Mouse (Mus musculus): ENCODE measurements at regions not wholly inside any gene's neighbourhood (a gene's known extent, or its start where the extent isn't known, plus 50 kb on each side); places are given as distances from the start of the nearest gene placed in this dataset.

DNA sequence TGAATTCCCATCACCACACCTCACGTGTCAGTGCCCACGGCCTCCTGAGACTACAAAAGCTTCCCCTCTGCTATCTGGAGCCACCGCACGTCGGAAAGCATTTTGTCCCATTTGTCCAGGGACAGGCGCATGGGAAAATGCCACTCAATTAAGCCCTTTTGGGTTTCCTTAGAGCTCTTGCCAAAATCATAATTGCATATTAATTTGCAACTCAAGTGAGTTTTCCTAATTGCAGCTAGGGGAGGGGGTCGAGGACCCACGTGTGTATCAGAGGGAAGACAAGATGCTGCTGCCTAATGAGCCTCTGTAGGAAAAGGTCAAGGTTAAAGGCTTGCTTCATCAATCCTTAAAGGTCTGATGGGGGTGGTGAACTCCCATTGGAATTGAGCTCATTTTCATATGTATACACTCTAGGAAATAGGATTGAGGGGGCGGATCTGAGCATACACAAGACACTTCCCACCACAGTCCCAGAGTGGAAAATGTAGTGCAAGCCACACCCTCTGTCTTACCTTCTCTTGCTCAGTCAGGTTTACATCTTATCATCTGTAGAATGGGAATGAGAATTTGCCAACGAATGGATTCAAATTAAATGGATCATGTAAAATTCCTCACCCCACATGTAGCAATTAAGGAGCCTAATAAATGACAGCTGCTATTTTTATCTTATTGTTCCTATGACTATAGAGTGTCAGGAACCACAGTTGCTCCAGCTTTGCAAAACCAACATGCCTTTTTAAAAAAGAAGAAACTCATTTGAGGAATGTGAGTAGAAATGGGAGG, 179.6 kb upstream of the Tenm4 start:
- no peaks in the 10 kb centered on the region for H3K9me3 ChIP-seq (ENCODE audit: control insufficient read depth, low read depth, low read length)
- H3K36me3 ChIP-seq (ENCODE audit: control insufficient read depth, insufficient read depth, low read length): no peaks in the 10 kb centered on the region
- no peaks in the 10 kb centered on the region for H3K4me1 ChIP-seq (ENCODE audit: control insufficient read depth, insufficient read depth, low read length)
- no peak overlapping the region for H3K9ac ChIP-seq (replicated peaks; ENCODE audit: low read depth, low read length)
- no peak overlapping the region for H3K27ac ChIP-seq (ENCODE audit: low read length)
- H3K4me2 ChIP-seq (replicated peaks; ENCODE audit: low read depth, low read length): no peak overlapping the region
- WGBS: 56% methylated on average over 10 of the region's 10 CpGs
- no peak overlapping the region for H3K4me3 ChIP-seq (ENCODE audit: low read depth, low read length)
- ATAC-seq (ENCODE audit: insufficient number of reproducible peaks, insufficient read depth, low FRiP score, low read depth): no peak
- H3K27me3 ChIP-seq (ENCODE audit: control insufficient read depth, insufficient read depth, low read length): no peaks in the 10 kb centered on the region

DNA sequence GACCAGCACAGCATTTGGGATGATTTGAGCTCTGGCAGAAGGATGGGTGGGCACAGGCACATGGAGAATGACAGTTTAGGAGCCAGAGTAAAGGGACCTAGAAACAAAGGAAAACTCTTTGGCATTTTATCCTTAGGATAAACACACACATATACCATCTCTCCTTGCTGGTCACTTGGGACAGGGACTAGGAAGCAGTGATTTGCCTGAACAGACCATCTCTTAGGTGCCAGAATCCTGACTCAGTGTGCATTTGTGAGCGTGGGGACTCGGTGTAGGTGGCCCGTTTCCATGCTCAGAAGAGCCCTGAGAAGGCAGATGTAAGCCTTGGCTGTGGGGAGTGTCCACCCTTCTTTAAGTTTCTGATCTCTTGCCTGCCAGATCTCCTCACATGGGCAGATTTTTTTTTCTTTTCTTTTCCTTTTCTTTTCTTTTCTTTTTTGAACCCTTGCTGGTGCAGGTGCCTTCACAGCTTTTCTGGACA, 179.0 kb upstream of the Tenm4 start:
- ATAC-seq (ENCODE audit: insufficient number of reproducible peaks, insufficient read depth, low FRiP score, low read depth): no peak
- WGBS: 89% methylated on average over 3 of the region's 3 CpGs
- H3K9me3 ChIP-seq (ENCODE audit: control insufficient read depth, low read depth, low read length): no peaks in the 10 kb centered on the region
- no peak overlapping the region for H3K9ac ChIP-seq (replicated peaks; ENCODE audit: low read depth, low read length)
- H3K4me1 ChIP-seq (ENCODE audit: control insufficient read depth, insufficient read depth, low read length): no peaks in the 10 kb centered on the region
- no peak overlapping the region for H3K4me2 ChIP-seq (replicated peaks; ENCODE audit: low read depth, low read length)
- no peak overlapping the region for H3K27ac ChIP-seq (ENCODE audit: low read length)
- H3K36me3 ChIP-seq (ENCODE audit: control insufficient read depth, insufficient read depth, low read length): no peaks in the 10 kb centered on the region
- no peak overlapping the region for H3K4me3 ChIP-seq (ENCODE audit: low read depth, low read length)
- no peaks in the 10 kb centered on the region for H3K27me3 ChIP-seq (ENCODE audit: control insufficient read depth, insufficient read depth, low read length)

DNA sequence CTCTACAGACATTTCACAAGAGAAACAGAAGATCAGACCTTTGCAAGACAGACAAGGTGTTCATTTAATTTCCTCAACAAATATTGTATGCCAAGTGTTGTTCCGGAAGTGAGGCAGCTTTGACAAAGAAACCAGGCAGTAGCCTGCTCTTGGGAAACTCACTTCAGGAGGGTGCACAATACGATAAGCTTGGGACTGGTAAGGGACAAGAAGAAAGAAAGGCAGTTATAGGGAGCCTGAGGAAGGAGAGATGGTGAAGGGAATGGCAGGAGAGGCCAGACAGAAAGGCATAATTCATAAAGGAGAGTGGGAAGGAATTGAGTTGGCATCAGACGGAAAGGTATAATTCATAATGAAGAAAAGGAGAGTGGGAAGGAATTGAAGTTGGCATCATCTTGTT, 178.5 kb upstream of the Tenm4 start:
- no peak for ATAC-seq (ENCODE audit: insufficient number of reproducible peaks, insufficient read depth, low FRiP score, low read depth)
- no peak overlapping the region for H3K4me3 ChIP-seq (ENCODE audit: low read depth, low read length)
- H3K27me3 ChIP-seq (ENCODE audit: control insufficient read depth, insufficient read depth, low read length): no peaks in the 10 kb centered on the region
- H3K27ac ChIP-seq (ENCODE audit: low read length): no peak overlapping the region
- H3K9me3 ChIP-seq (ENCODE audit: control insufficient read depth, low read depth, low read length): no peaks in the 10 kb centered on the region
- WGBS: 86% methylated on average over 3 of the region's 3 CpGs
- no peaks in the 10 kb centered on the region for H3K36me3 ChIP-seq (ENCODE audit: control insufficient read depth, insufficient read depth, low read length)
- no peaks in the 10 kb centered on the region for H3K4me1 ChIP-seq (ENCODE audit: control insufficient read depth, insufficient read depth, low read length)
- H3K9ac ChIP-seq (replicated peaks; ENCODE audit: low read depth, low read length): no peak overlapping the region
- H3K4me2 ChIP-seq (replicated peaks; ENCODE audit: low read depth, low read length): no peak overlapping the region

DNA sequence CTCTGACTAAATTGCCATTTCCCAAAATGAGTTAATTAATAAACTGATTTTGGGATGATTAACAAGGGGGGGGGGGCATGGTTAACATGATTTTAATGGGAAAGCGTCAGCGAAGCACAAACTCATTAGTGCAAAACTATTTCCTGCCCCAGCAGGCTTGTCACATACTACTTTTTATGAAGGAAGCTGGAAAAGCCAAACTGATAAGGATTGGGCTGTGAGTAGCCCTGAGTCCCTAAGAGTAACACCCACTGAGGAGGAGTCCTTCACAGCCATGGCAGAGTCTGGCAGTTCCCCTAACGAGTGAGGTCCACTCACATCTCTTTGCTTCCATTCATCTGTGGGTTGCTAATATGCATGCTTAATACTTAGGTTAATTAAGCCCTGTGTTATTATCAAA, 173.9 kb upstream of the Tenm4 start:
- no peak overlapping the region for H3K9ac ChIP-seq (replicated peaks; ENCODE audit: low read depth, low read length)
- ATAC-seq (ENCODE audit: insufficient number of reproducible peaks, insufficient read depth, low FRiP score, low read depth): no peak
- H3K9me3 ChIP-seq (ENCODE audit: control insufficient read depth, low read depth, low read length): no peaks in the 10 kb centered on the region
- WGBS: 82% methylated on average over 3 of the region's 3 CpGs
- no peak overlapping the region for H3K4me2 ChIP-seq (replicated peaks; ENCODE audit: low read depth, low read length)
- no peak overlapping the region for H3K27ac ChIP-seq (ENCODE audit: low read length)
- no peaks in the 10 kb centered on the region for H3K27me3 ChIP-seq (ENCODE audit: control insufficient read depth, insufficient read depth, low read length)
- no peaks in the 10 kb centered on the region for H3K4me1 ChIP-seq (ENCODE audit: control insufficient read depth, insufficient read depth, low read length)
- H3K36me3 ChIP-seq (ENCODE audit: control insufficient read depth, insufficient read depth, low read length): no peaks in the 10 kb centered on the region
- H3K4me3 ChIP-seq (ENCODE audit: low read depth, low read length): no peak overlapping the region

DNA sequence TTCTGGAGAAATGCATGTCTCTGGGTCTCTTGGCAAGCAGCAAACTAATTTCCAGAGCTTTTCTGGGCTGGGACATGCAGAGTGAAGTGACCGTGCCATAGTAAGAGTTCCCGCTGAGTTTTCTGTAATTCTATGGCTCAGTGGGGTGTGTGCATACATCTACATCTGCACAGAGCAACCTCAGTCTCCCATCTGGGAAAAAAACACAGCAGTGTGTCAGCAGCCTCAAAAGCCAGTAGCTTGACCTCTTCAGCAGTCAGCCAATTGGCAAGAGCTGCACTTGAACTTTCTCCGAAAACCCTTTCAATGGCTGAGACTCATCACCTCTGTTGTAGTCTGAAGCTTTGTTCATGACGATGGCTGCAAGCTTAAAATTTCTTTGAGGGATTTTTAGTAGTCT, 171.9 kb upstream of the Tenm4 start:
- H3K36me3 ChIP-seq (ENCODE audit: control insufficient read depth, insufficient read depth, low read length): no peaks in the 10 kb centered on the region
- WGBS: 76% methylated on average over 4 of the region's 4 CpGs
- no peaks in the 10 kb centered on the region for H3K9me3 ChIP-seq (ENCODE audit: control insufficient read depth, low read depth, low read length)
- no peak overlapping the region for H3K4me2 ChIP-seq (replicated peaks; ENCODE audit: low read depth, low read length)
- no peak for ATAC-seq (ENCODE audit: insufficient number of reproducible peaks, insufficient read depth, low FRiP score, low read depth)
- H3K9ac ChIP-seq (replicated peaks; ENCODE audit: low read depth, low read length): no peak overlapping the region
- no peaks in the 10 kb centered on the region for H3K4me1 ChIP-seq (ENCODE audit: control insufficient read depth, insufficient read depth, low read length)
- no peak overlapping the region for H3K4me3 ChIP-seq (ENCODE audit: low read depth, low read length)
- H3K27ac ChIP-seq (ENCODE audit: low read length): no peak overlapping the region
- H3K27me3 ChIP-seq (ENCODE audit: control insufficient read depth, insufficient read depth, low read length): no peaks in the 10 kb centered on the region

DNA sequence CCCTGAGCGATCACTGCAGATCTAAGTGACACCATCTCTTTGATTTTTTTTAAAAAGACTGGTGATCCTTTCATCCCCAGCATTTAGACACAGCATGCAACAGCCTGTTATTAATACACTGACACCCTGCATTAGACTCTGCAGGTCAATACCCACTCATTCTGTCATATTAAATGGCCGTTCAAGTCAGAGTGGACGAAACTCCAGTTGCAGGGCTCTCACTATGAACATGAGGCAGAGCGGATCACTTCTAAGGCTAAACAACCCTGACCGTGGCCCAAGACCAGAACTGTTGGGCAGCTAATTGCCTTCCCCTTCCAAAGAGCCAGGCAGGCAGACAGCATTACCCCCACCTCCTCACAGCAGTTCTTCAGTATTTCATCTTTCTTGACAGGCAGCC, 168.6 kb upstream of the Tenm4 start:
- H3K27me3 ChIP-seq (ENCODE audit: control insufficient read depth, insufficient read depth, low read length): no peaks in the 10 kb centered on the region
- no peaks in the 10 kb centered on the region for H3K9me3 ChIP-seq (ENCODE audit: control insufficient read depth, low read depth, low read length)
- WGBS: 72% methylated on average over 5 of the region's 5 CpGs
- H3K4me1 ChIP-seq (ENCODE audit: control insufficient read depth, insufficient read depth, low read length): no peaks in the 10 kb centered on the region
- H3K4me2 ChIP-seq (replicated peaks; ENCODE audit: low read depth, low read length): no peak overlapping the region
- H3K36me3 ChIP-seq (ENCODE audit: control insufficient read depth, insufficient read depth, low read length): no peaks in the 10 kb centered on the region
- ATAC-seq (ENCODE audit: insufficient number of reproducible peaks, insufficient read depth, low FRiP score, low read depth): no peak
- H3K4me3 ChIP-seq (ENCODE audit: low read depth, low read length): no peak overlapping the region
- no peak overlapping the region for H3K9ac ChIP-seq (replicated peaks; ENCODE audit: low read depth, low read length)
- no peak overlapping the region for H3K27ac ChIP-seq (ENCODE audit: low read length)

DNA sequence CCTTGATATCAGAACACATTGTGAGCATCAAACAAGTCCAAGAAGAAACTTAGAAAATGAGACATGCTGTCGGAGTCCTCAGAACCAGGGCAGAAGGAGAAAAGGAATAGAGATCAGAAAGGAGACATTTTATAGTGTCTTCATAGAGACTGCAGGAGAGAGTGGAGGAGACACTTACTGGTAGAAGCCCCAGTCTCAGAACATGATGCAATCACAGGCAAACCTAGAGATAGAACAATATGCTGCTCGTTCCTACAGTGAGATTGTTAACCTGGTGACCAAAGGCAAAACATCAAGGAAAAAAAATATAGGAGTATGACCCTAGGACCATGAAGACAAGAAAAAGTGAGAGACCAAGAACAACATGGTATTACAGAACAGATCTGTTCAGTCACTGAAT, 164.7 kb upstream of the Tenm4 start:
- WGBS: 85% methylated on average over 2 of the region's 2 CpGs
- Histone ChIP-seq H3K4me3 (ENCODE audit: low read depth, low read length) (no peak overlapping the region), H3K27ac (ENCODE audit: low read length) (no peak overlapping the region), H3K4me1 (ENCODE audit: control insufficient read depth, insufficient read depth, low read length) (no peaks in the 10 kb centered on the region), H3K9me3 (ENCODE audit: control insufficient read depth, low read depth, low read length) (no peaks in the 10 kb centered on the region), H3K4me2 (replicated peaks; ENCODE audit: low read depth, low read length) (no peak overlapping the region), H3K36me3 (ENCODE audit: control insufficient read depth, insufficient read depth, low read length) (no peaks in the 10 kb centered on the region), H3K27me3 (ENCODE audit: control insufficient read depth, insufficient read depth, low read length) (no peaks in the 10 kb centered on the region), H3K9ac (replicated peaks; ENCODE audit: low read depth, low read length) (no peak overlapping the region)
- no peak for ATAC-seq (ENCODE audit: insufficient number of reproducible peaks, insufficient read depth, low FRiP score, low read depth)

DNA sequence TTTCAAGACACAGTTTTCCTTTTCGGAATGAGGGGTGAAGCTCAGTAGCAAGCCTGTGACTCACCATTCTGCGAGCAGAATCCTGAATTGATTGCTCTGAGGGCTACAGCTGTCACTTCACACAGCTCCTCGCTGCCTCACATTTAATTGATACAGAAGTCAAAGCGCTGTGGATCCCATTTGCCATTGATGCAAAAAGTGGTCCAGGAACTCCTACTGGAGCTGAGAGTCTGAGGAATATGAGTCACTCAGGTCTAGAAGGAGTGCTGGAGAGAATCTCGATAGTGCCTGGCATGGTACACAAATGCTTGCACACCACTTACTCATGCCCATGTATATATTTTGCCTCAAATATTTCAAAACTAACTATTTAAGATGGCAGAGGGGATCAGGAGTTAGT, 158.0 kb upstream of the Tenm4 start:
- 77% methylated on average over 5 of the region's 5 CpGs for whole genome bisulfite sequencing
- no peak for ATAC-seq (ENCODE audit: insufficient number of reproducible peaks, insufficient read depth, low FRiP score, low read depth)
- no peak overlapping the region for H3K4me2 ChIP-seq (replicated peaks; ENCODE audit: low read depth, low read length)
- H3K4me1 ChIP-seq (ENCODE audit: control insufficient read depth, insufficient read depth, low read length): 0 out of 2 replicates have a peak, but pooled peaks cover 4% of the 10 kb centered on the region
- H3K9ac ChIP-seq (replicated peaks; ENCODE audit: low read depth, low read length): no peak overlapping the region
- no peaks in the 10 kb centered on the region for H3K36me3 ChIP-seq (ENCODE audit: control insufficient read depth, insufficient read depth, low read length)
- H3K4me3 ChIP-seq (ENCODE audit: low read depth, low read length): no peak overlapping the region
- H3K9me3 ChIP-seq (ENCODE audit: control insufficient read depth, low read depth, low read length): no peaks in the 10 kb centered on the region
- no peaks in the 10 kb centered on the region for H3K27me3 ChIP-seq (ENCODE audit: control insufficient read depth, insufficient read depth, low read length)
- H3K27ac ChIP-seq (ENCODE audit: low read length): no peak overlapping the region
